Mouse (Mus musculus) C2C12 (cell line): ENCODE measurements around the gene Hipk2. TPM values are rescaled to one million over a fixed set of nuclear protein-coding genes. Genes with fewer than 3 reads are reported as not detected.

Experiments used
- H3K27me3 ChIP-seq: one replicate; pipeline ENCODE4 v1.6.1; 2011; ENCODE audit not compliant: control insufficient read depth, insufficient read depth, insufficient read length
- H3K36me3 ChIP-seq: one replicate; pipeline ENCODE4 v1.6.1; 2011; ENCODE audit not compliant: control insufficient read depth, insufficient read depth
- H3K4me3 ChIP-seq: one replicate; pipeline ENCODE4 v1.5.1; 2011; ENCODE audit warnings: mild to moderate bottlenecking, control low read depth; ENCODE audit not compliant: poor library complexity, insufficient read depth, severe bottlenecking
- H3K79me2 ChIP-seq: one replicate; pipeline ENCODE4 v1.6.1; 2011; ENCODE audit not compliant: control insufficient read depth, insufficient read depth
- H3K79me3 ChIP-seq: one replicate; pipeline ENCODE4 v1.6.1; 2011; ENCODE audit warnings: low read depth, control low read depth
- H3ac ChIP-seq: one replicate; pipeline ENCODE3; 2011; ENCODE audit warnings: low read depth; ENCODE audit not compliant: control insufficient read depth, insufficient read length
- CEBPB ChIP-seq: IDR thresholded peaks from one replicate; pipeline ENCODE4 v1.6.1; 2011; ENCODE audit warnings: low read depth, mild to moderate bottlenecking, control low read depth, moderate library complexity
- CTCF ChIP-seq: IDR thresholded peaks from one replicate; pipeline ENCODE4 v1.5.1; 2011; ENCODE audit not compliant: control insufficient read depth, insufficient read depth, insufficient read length
- FOSL1 ChIP-seq: IDR thresholded peaks from one replicate; pipeline ENCODE4 v1.8.0; 2011; ENCODE audit warnings: mild to moderate bottlenecking, low read length; ENCODE audit not compliant: poor library complexity, insufficient read depth, severe bottlenecking
- MAX ChIP-seq: IDR thresholded peaks from one replicate; pipeline ENCODE4 v1.6.1; 2011; ENCODE audit warnings: mild to moderate bottlenecking, control low read depth
- MYOD1 ChIP-seq: IDR thresholded peaks from one replicate; pipeline ENCODE4 v1.6.1; 2011; ENCODE audit warnings: low read depth; ENCODE audit not compliant: control insufficient read depth, insufficient read length
- MYOG ChIP-seq: IDR thresholded peaks from one replicate; pipeline ENCODE4 v1.6.1; 2011; ENCODE audit not compliant: control insufficient read depth, insufficient read length; ENCODE audit errors: extremely low read depth
- USF1 ChIP-seq: IDR thresholded peaks from one replicate; pipeline ENCODE4 v1.6.1; 2011; ENCODE audit warnings: low read depth, mild to moderate bottlenecking, control low read depth, moderate library complexity
- polyA plus RNA-seq: library from polyadenylated mRNA; unstranded; fragments of >200 nt; fragmentation: generic; extraction: Trizol; gene quantifications from one replicate; pipeline ENCODE4 v1.2.1, GENCODE M21; 2012; ENCODE audit warnings: missing spikeins

Gene Hipk2
- polyA plus RNA-seq, 1 experiment, result 13.6 TPM

GRCm38 (mm10) chr6:38834727-38835126, 41.2 kb downstream of the Hipk2 start:
- TF ChIP-seq MYOD1 (no peak), USF1 (no peak), CEBPB (no peak), FOSL1 (no peak), MAX (no peak), CTCF (no peak), MYOG (no peak)
- H3K36me3 ChIP-seq, result no peaks in the 10 kb centered on the region
- no peaks in the 10 kb centered on the region for H3K27me3 ChIP-seq
- peaks cover 67% of the 10 kb centered on the region for H3K79me2 ChIP-seq
- no peak overlapping the region for H3K4me3 ChIP-seq
- no peak overlapping the region for H3ac ChIP-seq
- peaks cover 4% of the 10 kb centered on the region for H3K79me3 ChIP-seq

DNA sequence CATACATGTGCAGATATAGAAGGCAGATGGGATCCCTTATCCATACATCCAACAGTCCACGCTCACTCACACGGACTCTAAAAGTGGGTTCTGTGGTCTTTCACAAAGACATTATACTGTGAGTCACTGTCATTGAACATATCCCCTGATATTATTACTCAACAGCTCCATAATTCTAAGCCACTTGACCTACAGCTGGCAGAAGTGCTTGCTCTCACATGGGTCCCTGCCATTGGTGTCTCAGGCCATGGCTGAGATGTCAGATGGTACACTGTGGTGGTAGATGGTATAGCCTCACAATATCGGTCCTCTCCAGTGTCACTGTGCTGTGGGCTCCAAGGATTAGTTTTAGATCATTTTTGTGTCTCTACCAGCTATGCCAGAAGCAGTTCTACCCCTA, 42.2 kb downstream of the Hipk2 start:
- Histone ChIP-seq H3K79me2 (peaks cover 71% of the 10 kb centered on the region), H3K27me3 (no peaks in the 10 kb centered on the region), H3K36me3 (no peaks in the 10 kb centered on the region), H3ac (no peak overlapping the region), H3K79me3 (peaks cover 7% of the 10 kb centered on the region), H3K4me3 (no peak overlapping the region)
- TF ChIP-seq CEBPB (peak; percentile 8), MAX (no peak), MYOD1 (no peak), MYOG (no peak)

DNA sequence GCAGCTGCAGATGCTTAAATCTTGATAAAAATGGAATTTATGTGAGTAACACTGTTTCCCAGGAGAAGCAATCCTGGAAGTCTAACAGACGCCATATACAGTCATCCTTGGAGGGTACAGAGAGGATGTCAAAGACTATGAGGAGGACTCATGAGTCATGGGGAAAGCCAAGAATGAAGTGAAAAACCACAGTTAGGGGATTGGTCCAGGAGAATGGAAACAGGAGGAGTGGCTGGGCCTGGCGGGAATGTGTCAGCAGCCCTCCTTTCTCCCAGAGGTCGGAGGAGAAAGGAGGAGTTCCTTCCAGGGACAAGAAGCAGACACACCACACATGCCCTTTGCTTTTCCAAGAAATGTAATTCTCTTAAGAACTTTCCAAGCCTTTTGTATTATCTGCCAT, 46.5 kb downstream of the Hipk2 start:
- Histone ChIP-seq H3K79me2 (peaks cover 80% of the 10 kb centered on the region), H3ac (no peak overlapping the region), H3K27me3 (no peaks in the 10 kb centered on the region), H3K36me3 (no peaks in the 10 kb centered on the region), H3K4me3 (no peak overlapping the region), H3K79me3 (peaks cover 20% of the 10 kb centered on the region)
- TF ChIP-seq CEBPB (no peak), FOSL1 (peak; percentile 76)

- Histone ChIP-seq H3K79me2 (peaks cover 73% of the 10 kb centered on the region), H3K4me3 (no peak overlapping the region), H3K79me3 (peaks cover 20% of the 10 kb centered on the region), H3ac (no peak overlapping the region), H3K36me3 (no peaks in the 10 kb centered on the region), H3K27me3 (no peaks in the 10 kb centered on the region)
- TF ChIP-seq MYOG (no peak), USF1 (no peak), MAX (no peak), FOSL1 (no peak), CEBPB (no peak), MYOD1 (no peak), CTCF (no peak)
Observed at GRCm38 (mm10) chr6:38828211-38828610, 47.8 kb downstream of the Hipk2 start.

DNA sequence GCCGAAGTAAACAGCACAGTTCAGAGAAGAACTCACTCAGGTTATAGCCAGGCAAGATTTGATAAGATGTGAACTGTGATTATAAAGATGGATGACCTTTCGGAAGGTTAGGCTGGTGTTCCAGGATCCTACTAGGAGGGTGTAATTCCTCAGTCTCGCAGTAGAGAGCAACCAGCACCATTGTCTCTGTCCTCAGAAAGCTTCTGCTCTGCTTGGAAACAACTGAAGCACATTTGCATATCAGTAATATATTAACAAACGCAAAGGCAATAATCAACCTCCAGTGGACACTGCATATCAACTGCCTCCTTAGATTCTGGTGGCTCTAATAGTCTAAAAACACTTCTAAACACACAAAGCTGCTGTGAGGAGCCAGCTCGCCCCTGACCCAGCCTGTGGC, 48.5 kb downstream of the Hipk2 start:
- Histone ChIP-seq H3ac (no peak overlapping the region), H3K79me3 (peaks cover 20% of the 10 kb centered on the region), H3K4me3 (no peak overlapping the region), H3K27me3 (no peaks in the 10 kb centered on the region), H3K36me3 (no peaks in the 10 kb centered on the region), H3K79me2 (peaks cover 71% of the 10 kb centered on the region)
- no peak for TF ChIP-seq USF1
- TF ChIP-seq FOSL1, result no peak
- no peak for TF ChIP-seq MYOD1
- no peak for TF ChIP-seq MYOG
- no peak for TF ChIP-seq MAX
- TF ChIP-seq CTCF, result no peak
- TF ChIP-seq CEBPB, result no peak

- Histone ChIP-seq H3K4me3 (no peak overlapping the region), H3K79me3 (peaks cover 20% of the 10 kb centered on the region), H3K36me3 (no peaks in the 10 kb centered on the region), H3K27me3 (no peaks in the 10 kb centered on the region), H3K79me2 (peaks cover 66% of the 10 kb centered on the region), H3ac (no peak overlapping the region)
- TF ChIP-seq CTCF (no peak), FOSL1 (no peak), MYOG (no peak), CEBPB (no peak), MYOD1 (no peak), USF1 (no peak), MAX (no peak)
Observed at GRCm38 (mm10) chr6:38826857-38827256, 49.1 kb downstream of the Hipk2 start.
